Mouse (Mus musculus) inflammation-experienced regulatory T-cells (primary cell): ENCODE measurements around the gene Cipc. TPM values are rescaled to one million over a fixed set of nuclear protein-coding genes. Genes with fewer than 3 reads are reported as not detected.

ENCODE experiments used
- polyA plus RNA-seq, 2 experiments: library from polyadenylated mRNA; unstranded; fragments of 100-300 nt; shearing (Covaris generic); gene quantifications; one replicate each; pipeline ENCODE4 v1.2.1; 2017

Gene Cipc
- 10 to 100 TPM; 24.7 to 32.1 TPM for polyA plus RNA-seq

GRCm38 (mm10) chr12:86946862-86947574 lies at the start of gene Cipc:
Gene Cipc, plus strand, starts transcription at chr12:86947043.

GRCm38 (mm10) chr12:86989890-86990754 lies 43.3 kb downstream of the Cipc start, which contains the start of gene Zdhhc22:
Gene Zdhhc22, minus strand, starts transcription at chr12:86990430.

Other genes with a start within 250 kb of the Cipc start
- gene Angel1, start 220.6 kb upstream of the Cipc start, polyA plus RNA-seq, result 10 to 100 TPM; 12.4 to 21.5 TPM
- gene Lrrc74a, start 212.7 kb upstream of the Cipc start, polyA plus RNA-seq, result under 1 TPM in 1 of 2 experiments, not detected in 1; 0.15 TPM
- 100 to 1,000 TPM in 1 of 2 experiments, 10 to 100 TPM in 1; 83.7 to 103 TPM for gene Irf2bpl, start 62.2 kb upstream of the Cipc start, polyA plus RNA-seq
- gene Zdhhc22, start 43.4 kb downstream of the Cipc start, polyA plus RNA-seq, result 1 to 10 TPM in 1 of 2 experiments, under 1 TPM in 1; 0.34 to 2.8 TPM
- gene Tmem63c, start 74.3 kb downstream of the Cipc start, polyA plus RNA-seq, result 1 to 10 TPM in 1 of 2 experiments, under 1 TPM in 1; 0.24 to 2.0 TPM
- gene Ngb, start 155.5 kb downstream of the Cipc start, polyA plus RNA-seq, result under 1 TPM; 0.12 to 0.34 TPM
- 10 to 100 TPM in 1 of 2 experiments, 1 to 10 TPM in 1; 10.0 to 13.2 TPM for gene Gstz1, start 200.1 kb downstream of the Cipc start, polyA plus RNA-seq
- gene Pomt2, start 200.9 kb downstream of the Cipc start, polyA plus RNA-seq, result 1 to 10 TPM; 2.6 to 5.4 TPM